Mouse (Mus musculus): Measurements from ENCODE around the gene Ms4a14. TPM values are rescaled to one million over a fixed set of nuclear protein-coding genes. Genes with fewer than 3 reads are reported as not detected.
"Not testable (repeated sequence)": the region's sequence is repeated elsewhere in the genome, so short reads cannot be mapped to it uniquely, and the experiment has no call there.

Ms4a14 gene
- polyA plus RNA-seq, 1 experiment from 2014 or later = 0.09 TPM

- no peak for ATAC-seq
- no peaks in the 10 kb centered on the region for H3K36me3 ChIP-seq (ENCODE audit: control insufficient read depth, insufficient read depth)
Measured at GRCm38 (mm10) chr19:11266052-11266845, 48.0 kb downstream of the Ms4a14 start, which contains the start of gene Ms4a1. Gene Ms4a1 (minus strand): TSS chr19:11266241.

GRCm38 (mm10) chr19:11264602-11265185, 49.6 kb downstream of the Ms4a14 start:
- WGBS = 82% methylated on average over 9 of the region's 9 CpGs

More at GRCm38 (mm10) chr19:11266052-11266845, 48.0 kb downstream of the Ms4a14 start, which contains the start of gene Ms4a1:
- TF ChIP-seq CTCF (IDR thresholded peaks at IDR 0.05; ENCODE audit: low read depth) = no peak
- H3K4me3 ChIP-seq (ENCODE audit: low read depth, low read length) = no peak within 1 kb of the TSS
- no peak within 1 kb of the TSS for H3K9ac ChIP-seq (ENCODE audit: low read depth, low read length)
- no peaks in the 10 kb centered on the region for H3K27me3 ChIP-seq (replicated peaks; ENCODE audit: control insufficient read depth, insufficient read depth, low read length)
- no peaks in the 10 kb centered on the region for H3K9me3 ChIP-seq (ENCODE audit: control insufficient read depth)
- H3K27ac ChIP-seq (ENCODE audit: low read depth, low read length) = no peak within 1 kb of the TSS
- no peaks in the 10 kb centered on the region for H3K4me1 ChIP-seq (replicated peaks; ENCODE audit: control insufficient read depth, insufficient read depth, low read length)
- H3K4me2 ChIP-seq (replicated peaks; ENCODE audit: low read depth) = no peak within 1 kb of the TSS
- 87% methylated on average over 8 of the region's 8 CpGs for WGBS

DNA sequence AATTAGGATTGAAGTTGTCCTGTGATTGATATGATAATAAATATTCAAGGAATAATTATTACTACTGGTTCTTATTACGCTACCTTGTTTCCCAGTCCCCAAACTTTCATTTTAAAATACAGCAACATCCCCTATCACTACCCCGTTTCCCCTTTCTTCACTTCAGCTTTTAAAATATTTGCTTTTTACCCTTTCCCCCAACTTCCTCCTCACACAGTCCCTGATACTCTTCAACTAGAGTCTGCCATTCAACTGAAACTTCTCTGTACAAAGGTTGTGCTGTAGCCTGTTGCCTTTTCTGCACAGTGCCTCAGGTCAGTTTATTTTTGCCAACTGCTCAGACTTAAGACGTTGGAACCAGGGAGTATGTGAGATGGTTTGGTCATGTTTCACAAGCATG, 50.7 kb downstream of the Ms4a14 start:
- Histone ChIP-seq H3K9ac (ENCODE audit: low read depth, low read length) (no peak overlapping the region), H3K9me3 (ENCODE audit: control insufficient read depth) (no peaks in the 10 kb centered on the region), H3K4me2 (replicated peaks; ENCODE audit: low read depth) (no peak overlapping the region), H3K4me1 (replicated peaks; ENCODE audit: control insufficient read depth, insufficient read depth, low read length) (no peaks in the 10 kb centered on the region), H3K4me3 (ENCODE audit: low read depth, low read length) (no peak overlapping the region), H3K36me3 (ENCODE audit: control insufficient read depth, insufficient read depth) (no peaks in the 10 kb centered on the region), H3K27ac (ENCODE audit: low read depth, low read length) (no peak overlapping the region), H3K27me3 (replicated peaks; ENCODE audit: control insufficient read depth, insufficient read depth, low read length) (no peaks in the 10 kb centered on the region)
- TF ChIP-seq CTCF (IDR thresholded peaks at IDR 0.05; ENCODE audit: low read depth) = no peak
- no peak for ATAC-seq
- 73% methylated on average over 3 of the region's 3 CpGs for WGBS

More at GRCm38 (mm10) chr19:11264602-11265185, 49.6 kb downstream of the Ms4a14 start:
- no peak overlapping the region for H3K4me2 ChIP-seq (replicated peaks; ENCODE audit: low read depth)
- no peak overlapping the region for H3K27ac ChIP-seq (ENCODE audit: low read depth, low read length)
- no peaks in the 10 kb centered on the region for H3K9me3 ChIP-seq (ENCODE audit: control insufficient read depth)
- no peak for TF ChIP-seq CTCF (IDR thresholded peaks at IDR 0.05; ENCODE audit: low read depth)
- no peaks in the 10 kb centered on the region for H3K36me3 ChIP-seq (ENCODE audit: control insufficient read depth, insufficient read depth)
- ATAC-seq = no peak
- H3K4me3 ChIP-seq (ENCODE audit: low read depth, low read length) = no peak overlapping the region
- no peaks in the 10 kb centered on the region for H3K4me1 ChIP-seq (replicated peaks; ENCODE audit: control insufficient read depth, insufficient read depth, low read length)
- no peak overlapping the region for H3K9ac ChIP-seq (ENCODE audit: low read depth, low read length)
- no peaks in the 10 kb centered on the region for H3K27me3 ChIP-seq (replicated peaks; ENCODE audit: control insufficient read depth, insufficient read depth, low read length)

- not testable (repeated sequence) for ATAC-seq; H3K27ac ChIP-seq (ENCODE audit: low read depth, low read length); H3K27me3 ChIP-seq (replicated peaks; ENCODE audit: control insufficient read depth, insufficient read depth, low read length); H3K9me3 ChIP-seq (ENCODE audit: control insufficient read depth); H3K4me1 ChIP-seq (replicated peaks; ENCODE audit: control insufficient read depth, insufficient read depth, low read length); H3K4me2 ChIP-seq (replicated peaks; ENCODE audit: low read depth); H3K36me3 ChIP-seq (ENCODE audit: control insufficient read depth, insufficient read depth); H3K9ac ChIP-seq (ENCODE audit: low read depth, low read length); H3K4me3 ChIP-seq (ENCODE audit: low read depth, low read length)
- 68% methylated on average over 4 of the region's 4 CpGs for WGBS
Measured at GRCm38 (mm10) chr19:11262932-11263331, 51.3 kb downstream of the Ms4a14 start.

GRCm38 (mm10) chr19:11261522-11261921, 52.7 kb downstream of the Ms4a14 start:
- H3K27ac ChIP-seq (ENCODE audit: low read depth, low read length) = no peak overlapping the region
- no peak for TF ChIP-seq CTCF (IDR thresholded peaks at IDR 0.05; ENCODE audit: low read depth)
- H3K9ac ChIP-seq (ENCODE audit: low read depth, low read length) = no peak overlapping the region
- no peaks in the 10 kb centered on the region for H3K4me1 ChIP-seq (replicated peaks; ENCODE audit: control insufficient read depth, insufficient read depth, low read length)
- no peaks in the 10 kb centered on the region for H3K36me3 ChIP-seq (ENCODE audit: control insufficient read depth, insufficient read depth)
- H3K4me3 ChIP-seq (ENCODE audit: low read depth, low read length) = no peak overlapping the region
- no peaks in the 10 kb centered on the region for H3K9me3 ChIP-seq (ENCODE audit: control insufficient read depth)
- no peaks in the 10 kb centered on the region for H3K27me3 ChIP-seq (replicated peaks; ENCODE audit: control insufficient read depth, insufficient read depth, low read length)
- ATAC-seq = no peak
- H3K4me2 ChIP-seq (replicated peaks; ENCODE audit: low read depth) = no peak overlapping the region
- WGBS = 85% methylated on average over 2 of the region's 2 CpGs

Other genes starting within 250 kb of the Ms4a14 start
- 66.9 and 75.7 TPM in 2 replicates for gene Ms4a8a, start 233.4 kb downstream of the Ms4a14 start, polyA plus RNA-seq (2015; fragmentation: Nextera tagmentation; extraction: Ambion mirVana)
- not detected in 2 replicates for gene 1700017D01Rik, start 183.6 kb downstream of the Ms4a14 start, polyA plus RNA-seq (2015; fragmentation: Nextera tagmentation; extraction: Ambion mirVana)
- gene 1700025F22Rik, start 149.1 kb downstream of the Ms4a14 start, polyA plus RNA-seq (2015; fragmentation: Nextera tagmentation; extraction: Ambion mirVana) = not detected in 2 replicates
- not detected in 2 replicates for gene Ms4a13, start 117.7 kb downstream of the Ms4a14 start, polyA plus RNA-seq (2015; fragmentation: Nextera tagmentation; extraction: Ambion mirVana)
- 0.98 and 1.0 TPM in 2 replicates for gene Ms4a12, start 82.0 kb downstream of the Ms4a14 start, polyA plus RNA-seq (2015; fragmentation: Nextera tagmentation; extraction: Ambion mirVana)
- gene Ms4a1, start 48.2 kb downstream of the Ms4a14 start, polyA plus RNA-seq (2015; fragmentation: Nextera tagmentation; extraction: Ambion mirVana) = 0.12 and 0.16 TPM in 2 replicates
- gene Ms4a5, start 30.6 kb downstream of the Ms4a14 start, polyA plus RNA-seq (2015; fragmentation: Nextera tagmentation; extraction: Ambion mirVana) = 0.23 TPM in 1 of 2 replicates, not detected in the other
- gene Ms4a7, start 21.7 kb upstream of the Ms4a14 start, polyA plus RNA-seq (2015; fragmentation: Nextera tagmentation; extraction: Ambion mirVana) = 10.1 and 10.6 TPM in 2 replicates
- 8.6 and 9.3 TPM in 2 replicates for gene Ms4a4a, start 61.1 kb upstream of the Ms4a14 start, polyA plus RNA-seq (2015; fragmentation: Nextera tagmentation; extraction: Ambion mirVana)
- gene Ms4a4c, start 90.3 kb upstream of the Ms4a14 start, polyA plus RNA-seq (2015; fragmentation: Nextera tagmentation; extraction: Ambion mirVana) = 0.85 and 1.4 TPM in 2 replicates
- 1.0 and 1.6 TPM in 2 replicates for gene Ms4a4b, start 129.1 kb upstream of the Ms4a14 start, polyA plus RNA-seq (2015; fragmentation: Nextera tagmentation; extraction: Ambion mirVana)
- 7.9 and 8.5 TPM in 2 replicates for gene Ms4a6c, start 154.9 kb upstream of the Ms4a14 start, polyA plus RNA-seq (2015; fragmentation: Nextera tagmentation; extraction: Ambion mirVana)
- gene Gm8369, start 171.5 kb upstream of the Ms4a14 start, polyA plus RNA-seq (2015; fragmentation: Nextera tagmentation; extraction: Ambion mirVana) = 0.29 TPM in 2 replicates
- 4.9 and 5.3 TPM in 2 replicates for gene Ms4a6b, start 202.1 kb upstream of the Ms4a14 start, polyA plus RNA-seq (2015; fragmentation: Nextera tagmentation; extraction: Ambion mirVana)
- 8.7 and 9.4 TPM in 2 replicates for gene Ms4a4d, start 222.3 kb upstream of the Ms4a14 start, polyA plus RNA-seq (2015; fragmentation: Nextera tagmentation; extraction: Ambion mirVana)

Measured in intestine, postnatal 0 days (tissue).